Mouse (Mus musculus): ENCODE data around the gene Mad1l1. TPM values are rescaled to one million over a fixed set of nuclear protein-coding genes. Genes with fewer than 3 reads are reported as not detected.

The Mad1l1 gene
- polyA plus RNA-seq, 1 experiment from 2014 or later: 32.0 TPM

- Histone ChIP-seq H3K9me3 (replicated peaks; ENCODE audit: control insufficient read depth, low read length, poor library complexity, severe bottlenecking) (no peaks in the 10 kb centered on the region), H3K36me3 (ENCODE audit: control insufficient read depth, insufficient read depth, low read length) (no peaks in the 10 kb centered on the region), H3K9ac (ENCODE audit: low read depth, low read length) (no peak overlapping the region), H3K4me2 (ENCODE audit: low read length) (no peak overlapping the region), H3K27me3 (ENCODE audit: control insufficient read depth, insufficient read depth, low read depth, low read length) (no peaks in the 10 kb centered on the region), H3K27ac (ENCODE audit: low read length) (no peak overlapping the region), H3K4me1 (ENCODE audit: control insufficient read depth, insufficient read depth, low read length) (0 out of 2 replicates have a peak, but pooled peaks cover 3% of the 10 kb centered on the region), H3K4me3 (ENCODE audit: low read depth, low read length) (no peak overlapping the region)
- ATAC-seq: no peak
- 78% methylated on average over 6 of the region's 6 CpGs for WGBS
Observed at GRCm38 (mm10) chr5:140276779-140277178, 44.6 kb downstream of the Mad1l1 start.

- no peak for ATAC-seq
- Histone ChIP-seq H3K9ac (ENCODE audit: low read depth, low read length) (no peak overlapping the region), H3K27ac (ENCODE audit: low read length) (no peak overlapping the region), H3K27me3 (ENCODE audit: control insufficient read depth, insufficient read depth, low read depth, low read length) (no peaks in the 10 kb centered on the region), H3K4me3 (ENCODE audit: low read depth, low read length) (no peak overlapping the region), H3K4me1 (ENCODE audit: control insufficient read depth, insufficient read depth, low read length) (peaks cover 2% of the 10 kb centered on the region; the same call in 1 of the 2 replicates), H3K4me2 (ENCODE audit: low read length) (no peak overlapping the region), H3K9me3 (replicated peaks; ENCODE audit: control insufficient read depth, low read length, poor library complexity, severe bottlenecking) (no peaks in the 10 kb centered on the region), H3K36me3 (ENCODE audit: control insufficient read depth, insufficient read depth, low read length) (no peaks in the 10 kb centered on the region)
- 92% methylated on average over 5 of the region's 5 CpGs for WGBS
Observed at GRCm38 (mm10) chr5:140270976-140271685, 50.2 kb downstream of the Mad1l1 start.

DNA sequence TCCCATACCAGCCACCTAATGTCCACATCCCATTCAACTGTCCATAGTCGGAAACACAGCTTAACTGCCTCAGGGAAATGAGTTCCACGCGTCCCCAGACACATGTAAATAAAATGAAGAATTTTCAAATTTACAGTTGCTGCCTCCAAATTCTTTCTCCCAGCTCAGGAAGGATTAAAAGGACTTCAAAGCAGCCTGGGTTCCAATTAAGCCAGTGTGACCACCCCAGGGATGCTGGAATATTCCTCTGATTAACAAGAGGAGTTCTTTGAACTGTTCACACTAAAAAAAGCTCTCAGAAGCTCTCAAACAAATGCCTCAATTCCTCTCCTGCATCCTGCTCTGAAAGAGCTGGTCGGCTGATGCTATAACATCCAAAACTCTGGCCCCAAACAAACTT lies 53.0 kb downstream of the Mad1l1 start:
- WGBS: 35% methylated on average over 4 of the region's 4 CpGs
- H3K27ac ChIP-seq (ENCODE audit: low read length): peak overlapping the region; percentile 51; the same call in 1 of the 2 replicates
- H3K9ac ChIP-seq (ENCODE audit: low read depth, low read length): no peak overlapping the region

DNA sequence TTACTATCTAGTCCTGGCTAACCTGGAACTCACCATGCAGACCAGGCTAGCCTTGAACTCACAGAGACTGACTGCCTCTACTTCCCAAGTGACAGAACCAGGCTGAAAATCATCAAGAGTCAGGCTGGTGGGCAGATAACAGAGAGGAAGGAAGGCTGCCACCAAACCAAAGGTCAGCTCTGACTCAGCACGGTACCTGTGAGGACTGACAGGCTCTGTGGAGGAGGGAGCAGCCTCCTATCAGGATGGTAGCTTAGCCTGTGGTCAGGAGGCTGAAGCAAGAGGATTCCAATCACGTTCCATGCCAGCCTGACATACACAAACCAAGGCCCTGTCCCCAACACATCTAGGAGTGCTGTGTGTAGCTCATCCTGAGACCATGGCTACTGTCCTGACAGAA lies 54.3 kb downstream of the Mad1l1 start:
- no peaks in the 10 kb centered on the region for H3K36me3 ChIP-seq (ENCODE audit: control insufficient read depth, insufficient read depth, low read length)
- no peak overlapping the region for H3K27ac ChIP-seq (ENCODE audit: low read length)
- H3K4me3 ChIP-seq (ENCODE audit: low read depth, low read length): no peak overlapping the region
- no peaks in the 10 kb centered on the region for H3K9me3 ChIP-seq (replicated peaks; ENCODE audit: control insufficient read depth, low read length, poor library complexity, severe bottlenecking)
- H3K4me2 ChIP-seq (ENCODE audit: low read length): no peak overlapping the region
- 98% methylated on average over 2 of the region's 2 CpGs for WGBS
- ATAC-seq: no peak
- H3K4me1 ChIP-seq (ENCODE audit: control insufficient read depth, insufficient read depth, low read length): peaks cover 20% of the 10 kb centered on the region
- no peak overlapping the region for H3K9ac ChIP-seq (ENCODE audit: low read depth, low read length)
- H3K27me3 ChIP-seq (ENCODE audit: control insufficient read depth, insufficient read depth, low read depth, low read length): no peaks in the 10 kb centered on the region

More for the DNA sequence above, 53.0 kb downstream of the Mad1l1 start:
- no peak for ATAC-seq
- Histone ChIP-seq H3K4me2 (ENCODE audit: low read length) (no peak overlapping the region), H3K9me3 (replicated peaks; ENCODE audit: control insufficient read depth, low read length, poor library complexity, severe bottlenecking) (no peaks in the 10 kb centered on the region), H3K4me1 (ENCODE audit: control insufficient read depth, insufficient read depth, low read length) (peaks cover 20% of the 10 kb centered on the region), H3K36me3 (ENCODE audit: control insufficient read depth, insufficient read depth, low read length) (no peaks in the 10 kb centered on the region), H3K4me3 (ENCODE audit: low read depth, low read length) (no peak overlapping the region), H3K27me3 (ENCODE audit: control insufficient read depth, insufficient read depth, low read depth, low read length) (no peaks in the 10 kb centered on the region)

GRCm38 (mm10) chr5:140264825-140265575 lies 56.4 kb downstream of the Mad1l1 start:
- H3K9ac ChIP-seq (ENCODE audit: low read depth, low read length): peak overlapping the region; percentile 43; the same call in 1 of the 2 replicates
- peaks cover 20% of the 10 kb centered on the region for H3K4me1 ChIP-seq (ENCODE audit: control insufficient read depth, insufficient read depth, low read length)
- no peak for ATAC-seq
- H3K4me3 ChIP-seq (ENCODE audit: low read depth, low read length): no peak overlapping the region
- H3K36me3 ChIP-seq (ENCODE audit: control insufficient read depth, insufficient read depth, low read length): no peaks in the 10 kb centered on the region
- H3K9me3 ChIP-seq (replicated peaks; ENCODE audit: control insufficient read depth, low read length, poor library complexity, severe bottlenecking): no peaks in the 10 kb centered on the region
- H3K27me3 ChIP-seq (ENCODE audit: control insufficient read depth, insufficient read depth, low read depth, low read length): no peaks in the 10 kb centered on the region
- 69% methylated on average over 5 of the region's 5 CpGs for WGBS
- peak overlapping the region; percentile 63 for H3K27ac ChIP-seq (ENCODE audit: low read length)
- H3K4me2 ChIP-seq (ENCODE audit: low read length): no peak overlapping the region

- peak; percentile 66; the same call in 1 of the 2 replicates for ATAC-seq
- Histone ChIP-seq H3K27me3 (ENCODE audit: control insufficient read depth, insufficient read depth, low read depth, low read length) (no peaks in the 10 kb centered on the region), H3K36me3 (ENCODE audit: control insufficient read depth, insufficient read depth, low read length) (no peaks in the 10 kb centered on the region), H3K27ac (ENCODE audit: low read length) (peak overlapping the region; percentile 63), H3K9ac (ENCODE audit: low read depth, low read length) (peak overlapping the region; percentile 43), H3K9me3 (replicated peaks; ENCODE audit: control insufficient read depth, low read length, poor library complexity, severe bottlenecking) (no peaks in the 10 kb centered on the region), H3K4me2 (ENCODE audit: low read length) (peak overlapping the region; percentile 26; the same call in 1 of the 2 replicates), H3K4me1 (ENCODE audit: control insufficient read depth, insufficient read depth, low read length) (peaks cover 20% of the 10 kb centered on the region), H3K4me3 (ENCODE audit: low read depth, low read length) (no peak overlapping the region)
- 14% methylated on average over 30 of the region's 30 CpGs for whole genome bisulfite sequencing
Observed at GRCm38 (mm10) chr5:140263754-140264749, 57.3 kb downstream of the Mad1l1 start.

DNA sequence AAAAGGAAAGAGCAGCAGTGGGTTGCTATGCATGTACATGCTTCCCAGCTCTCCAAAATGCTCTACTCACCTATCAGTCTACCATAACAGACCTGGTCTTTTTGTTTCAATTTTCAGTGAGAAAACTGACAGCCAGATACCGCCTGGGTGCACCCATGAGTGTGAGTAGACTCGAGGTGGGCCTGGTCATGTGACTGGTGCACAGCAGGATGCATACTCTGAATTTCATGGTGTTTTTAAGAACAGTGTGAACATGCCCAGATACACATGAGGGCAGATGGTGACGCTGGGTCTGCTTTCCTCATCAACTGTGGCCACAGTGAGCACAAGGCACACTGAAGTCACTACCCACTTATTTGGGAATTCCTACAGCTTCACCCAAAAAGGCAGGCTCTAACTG lies 59.0 kb downstream of the Mad1l1 start:
- H3K9ac ChIP-seq (ENCODE audit: low read depth, low read length): no peak overlapping the region
- H3K4me3 ChIP-seq (ENCODE audit: low read depth, low read length): no peak overlapping the region
- H3K9me3 ChIP-seq (replicated peaks; ENCODE audit: control insufficient read depth, low read length, poor library complexity, severe bottlenecking): no peaks in the 10 kb centered on the region
- 76% methylated on average over 3 of the region's 3 CpGs for WGBS
- ATAC-seq: no peak
- peaks cover 18% of the 10 kb centered on the region for H3K4me1 ChIP-seq (ENCODE audit: control insufficient read depth, insufficient read depth, low read length)
- no peaks in the 10 kb centered on the region for H3K27me3 ChIP-seq (ENCODE audit: control insufficient read depth, insufficient read depth, low read depth, low read length)
- no peak overlapping the region for H3K27ac ChIP-seq (ENCODE audit: low read length)
- no peaks in the 10 kb centered on the region for H3K36me3 ChIP-seq (ENCODE audit: control insufficient read depth, insufficient read depth, low read length)
- no peak overlapping the region for H3K4me2 ChIP-seq (ENCODE audit: low read length)

DNA sequence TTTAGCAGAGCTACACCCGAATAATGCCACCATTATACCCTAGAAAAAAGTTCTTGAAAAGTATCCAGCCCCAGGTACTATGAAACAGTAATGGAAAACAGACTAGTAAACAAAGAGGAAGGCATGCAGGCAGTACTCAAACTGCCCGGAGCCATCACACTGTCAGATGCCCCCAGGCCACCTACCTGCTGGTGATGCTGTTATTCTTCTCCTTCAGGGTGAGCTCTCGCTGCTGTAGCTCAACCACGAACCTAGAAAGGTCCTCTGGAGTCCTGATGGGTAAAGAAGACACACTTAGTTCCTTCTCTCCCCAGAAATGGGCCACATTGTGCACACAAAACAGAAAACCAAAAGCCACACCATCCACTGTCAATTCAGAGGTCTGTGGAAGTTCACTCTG lies 60.0 kb downstream of the Mad1l1 start:
- ATAC-seq: no peak
- H3K27me3 ChIP-seq (ENCODE audit: control insufficient read depth, insufficient read depth, low read depth, low read length): no peaks in the 10 kb centered on the region
- no peaks in the 10 kb centered on the region for H3K9me3 ChIP-seq (replicated peaks; ENCODE audit: control insufficient read depth, low read length, poor library complexity, severe bottlenecking)
- no peak overlapping the region for H3K9ac ChIP-seq (ENCODE audit: low read depth, low read length)
- no peak overlapping the region for H3K27ac ChIP-seq (ENCODE audit: low read length)
- no peak overlapping the region for H3K4me2 ChIP-seq (ENCODE audit: low read length)
- WGBS: 85% methylated on average over 4 of the region's 4 CpGs
- H3K4me1 ChIP-seq (ENCODE audit: control insufficient read depth, insufficient read depth, low read length): peaks cover 18% of the 10 kb centered on the region
- H3K36me3 ChIP-seq (ENCODE audit: control insufficient read depth, insufficient read depth, low read length): no peaks in the 10 kb centered on the region
- no peak overlapping the region for H3K4me3 ChIP-seq (ENCODE audit: low read depth, low read length)

All from midbrain, embryonic 16.5 days (tissue).